Mouse (Mus musculus) adrenal gland, postnatal 0 days (tissue): ENCODE data around the gene Krtap10-4. TPM values are rescaled to one million over a fixed set of nuclear protein-coding genes. Genes with fewer than 3 reads are reported as not detected.

Source experiments
- polyA plus RNA-seq: library from polyadenylated mRNA; unstranded; fragments of >200 nt; fragmentation: Nextera tagmentation; extraction: Ambion mirVana; gene quantifications from 2 replicates; pipeline ENCODE4 v1.2.1, GENCODE M21; 2015

The Krtap10-4 gene
- not detected in 2 replicates for polyA plus RNA-seq

DNA sequence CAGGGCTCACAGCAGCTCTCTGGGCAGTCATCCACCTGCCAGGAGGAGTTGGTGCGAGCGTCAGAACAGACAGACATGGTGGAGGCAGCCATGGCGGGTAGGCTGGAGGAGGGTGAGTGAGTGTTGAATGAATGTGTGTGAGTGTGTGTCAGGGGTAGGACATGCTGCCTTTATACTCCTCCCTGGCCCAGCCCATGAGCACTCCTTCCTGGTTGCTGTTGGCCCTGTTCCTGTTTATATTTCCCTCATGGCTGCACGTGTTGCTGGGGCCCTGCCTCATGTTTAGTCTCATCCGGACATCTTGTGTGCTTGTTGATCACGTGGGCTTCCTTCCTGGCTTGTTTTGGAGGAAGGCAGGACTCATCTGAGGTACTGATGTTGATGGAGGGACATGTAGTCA is at the start of gene Krtap10-4:
TSS of gene Krtap10-4 (minus strand) at position 145 of the 400 bp plus-strand sequence.

DNA sequence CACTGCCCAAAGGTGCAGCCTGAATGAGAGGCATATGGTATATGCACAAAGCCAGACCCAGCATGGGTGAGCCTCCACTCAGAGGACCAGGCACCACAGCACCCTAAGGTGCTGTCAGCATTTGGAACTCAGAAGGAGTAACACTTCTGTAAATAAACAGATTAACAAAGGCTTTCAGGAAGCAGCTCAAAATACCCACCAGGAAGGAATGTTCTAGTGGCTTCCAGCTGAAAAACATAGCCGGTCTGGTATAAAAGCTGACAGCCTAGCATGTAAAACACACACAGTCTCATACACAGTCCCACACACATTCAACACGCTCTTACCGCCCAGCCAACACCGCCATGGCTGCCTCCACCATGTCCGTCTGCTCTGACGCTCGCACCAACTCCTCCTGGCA is 34.8 kb upstream of the Krtap10-4 start, which contains the start of gene Gm3285:
TSS of gene Gm3285 (plus strand) at position 301 of the 400 bp plus-strand sequence.

DNA sequence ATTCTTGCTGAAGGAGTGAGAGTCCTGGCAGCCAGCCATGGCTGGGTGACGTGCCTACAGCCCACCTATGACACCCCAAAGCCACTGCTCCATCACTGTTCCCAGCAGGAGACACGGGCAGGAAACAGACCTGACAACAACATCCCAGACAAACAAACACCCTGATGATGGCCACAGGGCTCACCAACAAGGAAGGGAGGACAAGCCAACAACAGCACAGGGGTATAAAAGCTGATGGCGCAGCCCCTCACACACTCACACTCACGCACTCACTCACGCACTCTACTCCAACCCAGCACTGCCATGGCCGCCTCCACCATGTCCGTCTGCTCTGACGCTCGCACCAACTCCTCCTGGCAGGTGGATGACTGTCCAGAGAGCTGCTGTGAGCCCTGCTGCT is 25.7 kb upstream of the Krtap10-4 start, which contains the start of gene Gm10318:
TSS of gene Gm10318 (plus strand) at position 301 of the 400 bp plus-strand sequence.

DNA sequence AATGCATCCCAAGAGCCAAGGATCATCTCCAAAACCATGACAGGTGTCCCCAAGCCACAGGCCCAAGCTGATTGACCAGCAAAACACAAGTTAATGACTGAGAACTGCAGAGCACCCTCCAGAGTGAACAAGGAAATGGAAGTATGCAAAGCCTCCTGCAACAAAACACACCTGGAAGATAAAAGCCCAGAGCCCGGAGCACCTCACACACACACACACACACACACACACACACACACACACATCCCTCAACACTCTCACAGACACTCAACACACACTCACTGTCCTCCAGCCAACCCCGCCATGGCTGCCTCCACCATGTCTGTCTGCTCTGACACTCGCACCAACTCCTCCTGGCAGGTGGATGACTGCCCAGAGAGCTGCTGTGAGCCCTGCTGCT is 19.6 kb upstream of the Krtap10-4 start, which contains the start of gene Gm36176:
TSS of gene Gm36176 (plus strand) at position 301 of the 400 bp plus-strand sequence.

DNA sequence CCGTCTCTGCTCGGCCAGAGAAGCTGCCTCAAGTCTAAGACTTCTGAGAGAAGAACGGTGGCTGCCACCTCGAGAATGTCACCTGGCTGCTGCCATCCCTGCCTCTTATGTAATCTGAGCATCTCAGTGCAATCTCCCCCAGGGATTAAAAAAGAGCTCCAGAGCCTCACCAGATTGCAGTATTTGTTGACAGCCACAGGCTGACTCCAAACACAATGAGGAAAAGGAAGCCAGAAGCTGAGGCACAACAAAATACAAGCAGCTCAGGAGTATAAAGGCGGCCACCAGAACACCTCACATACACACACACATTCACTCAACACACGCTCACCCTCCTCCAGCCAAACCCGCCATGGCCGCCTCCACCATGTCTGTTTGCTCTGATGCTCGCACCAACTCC is 8.8 kb upstream of the Krtap10-4 start, which contains the start of gene Krtap10-10:
TSS of gene Krtap10-10 (plus strand) at position 301 of the 400 bp plus-strand sequence.

DNA sequence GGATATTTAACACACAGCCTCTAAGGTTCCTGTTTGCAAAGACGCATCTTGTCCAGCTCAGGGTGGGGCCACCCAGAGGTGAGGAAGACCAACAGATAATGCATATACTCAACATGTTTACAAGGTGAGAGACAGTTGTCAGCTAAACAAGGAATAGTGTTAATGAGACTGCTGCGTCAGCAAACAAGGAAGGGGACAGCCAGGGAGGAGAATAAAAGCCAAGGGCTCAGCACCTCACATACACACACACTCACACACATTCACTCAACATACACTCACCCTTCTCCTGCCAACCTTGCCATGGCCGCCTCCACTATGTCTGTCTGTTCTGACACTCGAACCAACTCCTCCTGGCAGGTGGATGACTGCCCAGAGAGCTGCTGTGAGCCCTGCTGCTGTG is 12.5 kb downstream of the Krtap10-4 start, which contains the start of gene Gm2696:
TSS of gene Gm2696 (plus strand) at position 301 of the 400 bp plus-strand sequence.

DNA sequence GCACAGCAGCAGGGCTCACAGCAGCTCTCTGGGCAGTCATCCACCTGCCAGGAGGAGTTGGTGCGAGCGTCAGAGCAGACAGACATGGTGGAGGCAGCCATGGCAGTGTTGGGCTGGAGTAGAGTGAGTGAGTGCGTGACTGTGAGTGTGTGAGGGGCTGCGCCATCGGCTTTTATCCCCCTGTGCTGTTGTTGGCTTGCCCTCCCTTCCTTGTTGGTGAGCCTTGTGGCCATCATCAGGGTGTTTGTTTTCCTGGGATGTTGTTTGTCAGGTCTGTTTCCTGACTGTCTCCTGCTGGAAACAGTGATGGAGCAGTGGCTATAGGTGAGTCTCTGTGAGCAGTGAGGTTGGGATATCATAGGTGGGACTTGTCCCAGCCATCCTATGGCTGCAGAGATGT is 15.2 kb downstream of the Krtap10-4 start, which contains the start of gene Gm9507:
TSS of gene Gm9507 (minus strand) at position 101 of the 400 bp plus-strand sequence.

DNA sequence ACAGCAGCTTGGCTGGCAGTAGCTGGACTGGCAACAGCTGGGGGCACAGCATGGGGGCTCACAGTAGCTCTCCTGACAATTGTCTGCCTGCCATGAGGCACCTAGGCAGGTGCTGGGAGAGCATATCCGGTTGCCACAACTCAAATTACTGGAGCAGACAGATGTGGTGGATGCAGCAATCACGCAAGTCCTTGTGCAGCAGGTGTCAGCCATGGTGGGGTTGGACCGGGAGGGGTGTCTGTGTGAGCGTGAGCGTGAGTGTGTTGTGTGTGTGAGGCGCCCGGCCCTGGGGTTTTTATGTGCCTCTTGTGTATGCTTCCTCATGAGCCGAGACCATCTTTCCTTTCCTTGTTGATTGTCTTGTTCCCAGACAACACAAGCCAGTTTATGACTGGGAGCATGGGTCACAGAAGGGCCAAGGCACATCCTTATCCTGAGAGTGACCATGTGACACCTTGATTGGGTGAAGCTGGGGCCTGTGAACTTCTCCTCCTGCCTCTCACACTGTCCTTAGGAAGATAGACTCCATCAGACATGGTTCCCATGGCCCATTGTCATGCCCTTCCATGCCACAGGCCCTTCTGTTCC is 27.9 kb downstream of the Krtap10-4 start, which contains the start of gene Gm19668:
TSS of gene Gm19668 (minus strand) at position 213 of the 588 bp plus-strand sequence.

DNA sequence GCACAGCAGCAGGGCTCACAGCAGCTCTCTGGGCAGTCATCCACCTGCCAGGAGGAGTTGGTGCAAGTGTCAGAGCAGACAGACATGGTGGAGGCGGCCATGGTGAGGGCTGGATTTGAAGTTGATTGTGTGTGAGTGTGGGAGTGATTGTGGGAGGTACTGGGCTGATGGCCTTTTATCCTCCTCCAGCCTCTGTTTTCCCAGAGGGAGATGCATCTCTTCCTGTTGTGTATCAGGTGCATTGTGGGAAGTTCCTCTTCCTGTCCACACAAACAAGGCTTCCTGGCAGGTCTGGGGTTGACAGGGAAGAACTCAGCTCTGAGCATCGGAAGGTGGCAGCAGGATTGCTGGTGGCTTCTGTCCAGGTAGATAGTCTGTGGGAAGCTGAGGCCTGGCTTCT is 31.9 kb downstream of the Krtap10-4 start, which contains the start of gene Gm9639:
TSS of gene Gm9639 (minus strand) at position 101 of the 400 bp plus-strand sequence.

DNA sequence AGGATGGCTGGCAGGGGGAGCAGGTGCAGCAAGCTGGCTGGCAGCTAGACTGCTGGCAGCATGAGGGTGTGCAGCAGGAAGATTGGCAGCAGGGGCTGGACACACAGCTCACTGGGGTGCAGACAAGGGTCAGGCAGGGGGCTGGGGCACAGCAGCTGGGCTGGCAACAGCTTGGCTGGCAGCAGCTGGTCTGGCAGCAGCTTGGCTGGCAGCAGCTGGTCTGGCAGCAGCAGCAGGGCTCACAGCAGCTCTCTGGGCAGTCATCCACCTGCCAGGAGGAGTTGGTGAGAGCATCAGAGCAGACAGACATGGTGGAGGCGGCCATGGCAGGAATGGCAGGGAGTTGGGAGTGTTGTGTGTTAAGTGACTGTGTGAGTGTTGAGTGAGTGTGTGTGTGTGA is 39.0 kb downstream of the Krtap10-4 start, which contains the start of gene Gm7137:
TSS of gene Gm7137 (minus strand) at position 325 of the 400 bp plus-strand sequence.

DNA sequence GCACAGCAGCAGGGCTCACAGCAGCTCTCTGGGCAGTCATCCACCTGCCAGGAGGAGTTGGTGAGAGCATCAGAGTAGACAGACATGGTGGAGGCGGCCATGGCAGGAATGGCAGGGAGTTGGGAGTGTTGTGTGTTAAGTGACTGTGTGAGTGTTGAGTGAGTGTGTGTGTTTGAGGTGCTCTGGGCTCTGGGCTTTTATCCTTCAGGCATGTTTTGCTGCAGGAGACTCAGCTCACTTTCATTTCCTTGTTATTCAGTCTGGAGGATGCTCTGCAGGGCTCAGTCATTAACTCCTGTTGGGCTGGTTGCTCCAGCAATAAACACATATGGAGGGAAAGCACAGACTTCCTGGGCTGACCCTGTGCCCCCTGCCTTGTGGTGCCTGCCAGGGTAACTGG is 44.5 kb downstream of the Krtap10-4 start, which contains the start of gene Gm3250:
TSS of gene Gm3250 (minus strand) at position 101 of the 400 bp plus-strand sequence.

DNA sequence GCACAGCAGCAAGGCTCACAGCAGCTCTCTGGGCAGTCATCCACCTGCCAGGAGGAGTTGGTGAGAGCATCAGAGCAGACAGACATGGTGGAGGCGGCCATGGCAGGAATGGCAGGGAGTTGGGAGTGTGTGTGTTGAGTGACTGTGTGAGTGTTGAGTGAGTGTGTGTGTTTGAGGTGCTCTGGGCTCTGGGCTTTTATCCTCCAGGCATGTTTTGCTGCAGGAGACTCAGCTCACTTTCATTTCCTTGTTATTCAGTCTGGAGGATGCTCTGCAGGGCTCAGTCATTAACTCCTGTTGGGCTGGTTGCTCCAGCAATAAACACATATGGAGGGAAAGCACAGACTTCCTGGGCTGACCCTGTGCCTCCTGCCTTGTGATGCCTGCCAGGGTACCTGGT is 50.1 kb downstream of the Krtap10-4 start, which contains the start of gene Gm7138:
TSS of gene Gm7138 (minus strand) at position 101 of the 400 bp plus-strand sequence.

Other genes with a start within 250 kb of the Krtap10-4 start
- 155 and 186 TPM in 2 replicates for gene Pttg1ip, start 245.4 kb downstream of the Krtap10-4 start, polyA plus RNA-seq
- gene Sumo3, start 221.0 kb downstream of the Krtap10-4 start, polyA plus RNA-seq = 224 and 242 TPM in 2 replicates
- gene Gm49325, start 220.9 kb downstream of the Krtap10-4 start, polyA plus RNA-seq = 14.8 and 15.0 TPM in 2 replicates
- gene Ube2g2, start 204.8 kb downstream of the Krtap10-4 start, polyA plus RNA-seq = 46.7 and 55.5 TPM in 2 replicates
- 0.44 and 0.91 TPM in 2 replicates for gene Tspear, start 140.5 kb downstream of the Krtap10-4 start, polyA plus RNA-seq
- not detected in 2 replicates for gene Gm19402, start 136.3 kb downstream of the Krtap10-4 start, polyA plus RNA-seq
- not detected in 2 replicates for gene Gm9508, start 129.9 kb downstream of the Krtap10-4 start, polyA plus RNA-seq
- gene Gm10272, start 120.5 kb downstream of the Krtap10-4 start, polyA plus RNA-seq = not detected in 2 replicates
- gene Gm10024, start 115.6 kb downstream of the Krtap10-4 start, polyA plus RNA-seq = not detected in 2 replicates
- not detected in 2 replicates for gene Gm10142, start 111.3 kb downstream of the Krtap10-4 start, polyA plus RNA-seq
- gene Krtap12-1, start 106.5 kb downstream of the Krtap10-4 start, polyA plus RNA-seq = not detected in 2 replicates
- gene Gm10100, start 100.6 kb downstream of the Krtap10-4 start, polyA plus RNA-seq = not detected in 2 replicates
- gene Gm18596, start 84.5 kb downstream of the Krtap10-4 start, polyA plus RNA-seq = not detected in 2 replicates
- not detected in 2 replicates for gene Gm9736, start 75.7 kb downstream of the Krtap10-4 start, polyA plus RNA-seq
- not detected in 2 replicates for gene Gm3233, start 67.4 kb downstream of the Krtap10-4 start, polyA plus RNA-seq
- not detected in 2 replicates for gene Gm3238, start 55.8 kb downstream of the Krtap10-4 start, polyA plus RNA-seq
- not detected in 2 replicates for gene Gm7138, start 50.2 kb downstream of the Krtap10-4 start, polyA plus RNA-seq
- not detected in 2 replicates for gene Gm3250, start 44.6 kb downstream of the Krtap10-4 start, polyA plus RNA-seq
- not detected in 2 replicates for gene Gm7137, start 38.9 kb downstream of the Krtap10-4 start, polyA plus RNA-seq
- gene Gm9639, start 32.0 kb downstream of the Krtap10-4 start, polyA plus RNA-seq = not detected in 2 replicates
- not detected in 2 replicates for gene Gm19668, start 28.0 kb downstream of the Krtap10-4 start, polyA plus RNA-seq
- gene Gm9507, start 15.3 kb downstream of the Krtap10-4 start, polyA plus RNA-seq = not detected in 2 replicates
- gene Gm2696, start 12.4 kb downstream of the Krtap10-4 start, polyA plus RNA-seq = not detected in 2 replicates
- not detected in 2 replicates for gene Krtap10-10, start 8.9 kb upstream of the Krtap10-4 start, polyA plus RNA-seq
- not detected in 2 replicates for gene Gm36176, start 19.7 kb upstream of the Krtap10-4 start, polyA plus RNA-seq
- gene Gm10318, start 25.8 kb upstream of the Krtap10-4 start, polyA plus RNA-seq = not detected in 2 replicates
- gene Gm3285, start 34.9 kb upstream of the Krtap10-4 start, polyA plus RNA-seq = not detected in 2 replicates
- 4.3 and 8.2 TPM in 2 replicates for gene Lrrc3, start 75.4 kb upstream of the Krtap10-4 start, polyA plus RNA-seq
- 0.85 and 1.3 TPM in 2 replicates for gene Trpm2, start 143.5 kb upstream of the Krtap10-4 start, polyA plus RNA-seq
- 28.7 and 30.4 TPM in 2 replicates for gene 1810043G02Rik, start 151.4 kb upstream of the Krtap10-4 start, polyA plus RNA-seq
- gene Pfkl, start 183.0 kb upstream of the Krtap10-4 start, polyA plus RNA-seq = 31.0 and 54.7 TPM in 2 replicates
- gene Dnmt3l, start 214.9 kb upstream of the Krtap10-4 start, polyA plus RNA-seq = 6.2 and 10.3 TPM in 2 replicates
- gene Aire, start 216.5 kb upstream of the Krtap10-4 start, polyA plus RNA-seq = 0.07 and 0.08 TPM in 2 replicates
- gene Icosl, start 242.2 kb upstream of the Krtap10-4 start, polyA plus RNA-seq = 4.5 and 5.5 TPM in 2 replicates